Mouse (Mus musculus) limb, embryonic 10.5 days (tissue): Measurements from ENCODE around the gene Sp2. TPM values are rescaled to one million over a fixed set of nuclear protein-coding genes. Genes with fewer than 3 reads are reported as not detected.

ENCODE experiments used
- DNase-seq: peaks from one replicate; pipeline ENCODE4 v3.0.0-alpha.2; 2017; ENCODE audit warnings: low spot score
- H3K27ac ChIP-seq: fragments of 300-500 bp; sonication (generic); 2 replicates; pipeline ENCODE4 v1.5.1; 2016; ENCODE audit warnings: mild to moderate bottlenecking
- H3K27me3 ChIP-seq: fragments of 300-500 bp; sonication (generic); 2 replicates; pipeline ENCODE4 v1.6.1; 2016; ENCODE audit warnings: low read depth, mild to moderate bottlenecking; ENCODE audit not compliant: poor library complexity, severe bottlenecking
- H3K36me3 ChIP-seq: fragments of 300-500 bp; sonication (generic); 2 replicates; pipeline ENCODE4 v1.6.1; 2016; ENCODE audit warnings: mild to moderate bottlenecking, moderate library complexity
- H3K4me1 ChIP-seq: fragments of 300-500 bp; sonication (generic); 2 replicates; pipeline ENCODE4 v1.6.1; 2016
- H3K4me3 ChIP-seq: fragments of 300-500 bp; sonication (generic); 2 replicates; pipeline ENCODE4 v1.5.1; 2016; ENCODE audit warnings: mild to moderate bottlenecking, moderate library complexity
- H3K9me3 ChIP-seq: fragments of 300-500 bp; sonication (generic); replicated peaks from 2 replicates; pipeline ENCODE4 v1.6.1; 2016; ENCODE audit warnings: mild to moderate bottlenecking
- WGBS: fragments of 180-500 bp; shearing (Covaris S2); methylation state at CpG from one replicate; pipeline ENCODE4 v1.1.7; 2016; 5-methylcytosine and 5-hydroxymethylcytosine counted together
- polyA plus RNA-seq: library from polyadenylated mRNA; unstranded; fragments of >200 nt; fragmentation: Nextera tagmentation; extraction: Ambion mirVana; gene quantifications from 2 replicates; pipeline ENCODE4 v1.2.1, GENCODE M21; 2016

The Sp2 gene
- polyA plus RNA-seq, 1 experiment from 2014 or later = 28.1 TPM

DNA sequence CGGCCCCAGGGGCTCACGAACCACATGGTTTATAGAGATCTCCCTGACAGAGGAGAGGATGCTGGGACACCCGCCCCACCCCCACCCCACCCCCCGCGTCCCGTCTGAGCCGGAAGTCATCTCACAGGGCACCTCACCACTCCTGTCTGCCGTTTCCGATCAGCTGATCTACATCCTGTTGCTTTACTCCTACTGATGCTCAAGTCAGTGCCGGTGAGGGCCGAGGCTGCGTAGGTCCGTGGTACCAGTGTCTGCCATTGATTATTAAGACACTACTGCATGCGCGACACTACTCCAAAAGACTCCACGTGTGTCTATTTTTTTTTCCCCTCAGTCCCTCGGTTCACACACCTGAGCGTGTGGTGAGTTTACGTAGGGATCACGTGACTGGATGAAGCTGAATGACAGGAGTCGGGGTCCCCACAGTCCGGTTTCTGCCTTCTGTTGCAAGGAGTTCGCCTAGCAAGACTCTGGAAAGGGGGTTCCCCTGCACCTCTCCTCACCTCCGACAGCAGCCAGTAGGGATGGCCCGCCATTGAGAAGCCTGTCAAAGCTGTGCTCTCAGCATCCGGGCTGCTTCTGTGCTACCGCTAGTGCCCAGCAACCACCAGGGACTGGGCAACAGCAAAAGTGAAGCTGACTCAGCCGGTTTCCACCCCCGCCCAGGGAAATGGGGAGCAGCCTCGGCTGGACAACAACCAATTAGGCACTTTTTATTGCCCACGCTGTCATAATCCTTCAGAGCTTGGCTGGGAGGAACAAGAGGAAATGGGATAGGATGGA is 5.3 kb upstream of the Sp2 start:
- Histone ChIP-seq H3K4me1 (peaks cover 58% of the 10 kb centered on the region), H3K27me3 (peaks cover 35% of the 10 kb centered on the region; the same call in 1 of the 2 replicates), H3K36me3 (no peaks in the 10 kb centered on the region), H3K9me3 (no peaks in the 10 kb centered on the region), H3K27ac (peak overlapping the region; percentile 56), H3K4me3 (peak overlapping the region; percentile 45)
- DNase-seq = peak; percentile 59
- 5% methylated on average over 31 of the region's 31 CpGs for WGBS

DNA sequence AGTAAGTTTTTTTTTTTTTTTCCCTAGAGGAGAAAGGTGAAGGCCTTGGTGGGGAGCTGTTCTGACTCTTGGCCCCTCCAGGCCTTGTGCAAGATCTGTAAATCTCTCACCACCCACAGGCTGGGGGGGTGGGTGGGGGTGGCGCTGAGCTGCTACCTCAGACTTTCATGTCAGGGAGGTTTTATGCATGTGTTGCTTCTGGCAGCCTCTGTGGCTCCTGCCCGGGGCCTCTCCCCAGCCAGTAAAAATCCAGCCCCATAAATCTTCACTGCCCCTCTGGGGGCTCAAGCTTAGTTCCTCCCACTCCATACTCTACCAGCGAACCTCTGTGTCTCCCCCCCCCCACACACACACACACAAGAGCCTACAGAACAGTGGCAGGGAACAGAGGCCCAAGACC is 3.7 kb upstream of the Sp2 start:
- 0% methylated on average over 3 of the region's 3 CpGs for WGBS
- Histone ChIP-seq H3K4me3 (peak overlapping the region; percentile 8; the same call in 1 of the 2 replicates), H3K9me3 (no peaks in the 10 kb centered on the region), H3K36me3 (no peaks in the 10 kb centered on the region), H3K27me3 (peaks cover 37% of the 10 kb centered on the region; the same call in 1 of the 2 replicates), H3K4me1 (peaks cover 56% of the 10 kb centered on the region), H3K27ac (peak overlapping the region; percentile 69)
- peak; percentile 52 for DNase-seq

DNA sequence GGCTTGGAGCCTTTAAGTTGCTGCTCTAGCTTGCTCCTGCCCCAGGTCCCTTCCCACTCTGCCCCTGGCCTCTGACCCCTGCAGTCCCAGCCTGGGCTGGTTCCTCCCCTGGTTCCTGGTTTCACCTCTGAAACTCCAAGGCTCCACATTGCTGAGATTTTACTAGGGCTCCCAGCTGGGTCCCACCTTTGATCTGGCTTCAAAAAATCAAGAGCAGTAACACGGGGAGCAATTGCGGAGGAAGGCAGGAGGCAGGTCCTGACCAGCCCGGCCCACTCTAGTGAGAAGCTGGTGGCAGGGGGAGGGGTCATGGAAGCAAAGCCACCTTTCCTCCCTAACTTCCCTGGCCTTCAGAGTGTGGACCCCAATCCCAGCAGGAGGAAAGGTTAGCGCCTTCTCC is 2.1 kb upstream of the Sp2 start:
- 7% methylated on average over 4 of the region's 4 CpGs for WGBS
- Histone ChIP-seq H3K27me3 (peaks cover 38% of the 10 kb centered on the region; the same call in 1 of the 2 replicates), H3K4me1 (peaks cover 56% of the 10 kb centered on the region), H3K27ac (peak overlapping the region; percentile 69), H3K36me3 (no peaks in the 10 kb centered on the region), H3K9me3 (no peaks in the 10 kb centered on the region), H3K4me3 (peak overlapping the region; percentile 13; the same call in 1 of the 2 replicates)
- DNase-seq = peak; percentile 56

DNA sequence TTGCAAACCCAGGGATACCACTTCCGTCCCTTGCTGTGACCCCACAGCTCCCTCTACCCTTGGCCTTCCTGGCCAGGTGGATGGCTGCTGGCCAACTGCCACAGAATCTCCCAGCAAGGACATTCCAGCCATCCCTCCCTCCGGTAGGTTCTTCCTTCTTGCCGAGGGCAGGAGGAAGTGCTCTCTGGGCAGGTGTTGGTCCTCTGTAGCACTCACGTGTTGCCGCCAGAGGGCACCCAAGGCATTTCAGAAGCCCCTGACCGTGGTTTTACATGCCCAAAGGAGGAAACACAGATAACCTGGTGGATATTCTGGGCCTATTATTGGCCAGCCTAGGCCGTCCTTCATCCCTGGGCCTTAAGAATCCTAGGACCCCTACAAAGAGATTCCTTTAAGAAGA is 404 bp downstream of the Sp2 start:
- 3% methylated on average over 7 of the region's 7 CpGs for WGBS
- Histone ChIP-seq H3K27ac (peak overlapping the region; percentile 10; the same call in 1 of the 2 replicates), H3K9me3 (no peaks in the 10 kb centered on the region), H3K4me1 (peaks cover 52% of the 10 kb centered on the region), H3K36me3 (no peaks in the 10 kb centered on the region), H3K4me3 (peak overlapping the region; percentile 23; the same call in 1 of the 2 replicates), H3K27me3 (peaks cover 33% of the 10 kb centered on the region; the same call in 1 of the 2 replicates)
- peak; percentile 87 for DNase-seq

GRCm38 (mm10) chr11:96981461-96981860 is 1.3 kb downstream of the Sp2 start:
- Histone ChIP-seq H3K4me3 (no peak overlapping the region), H3K27me3 (peaks cover 24% of the 10 kb centered on the region; the same call in 1 of the 2 replicates), H3K36me3 (no peaks in the 10 kb centered on the region), H3K4me1 (peaks cover 47% of the 10 kb centered on the region), H3K9me3 (no peaks in the 10 kb centered on the region), H3K27ac (no peak overlapping the region)
- 73% methylated on average over 15 of the region's 15 CpGs for WGBS
- no peak for DNase-seq

- Histone ChIP-seq H3K4me1 (peaks cover 42% of the 10 kb centered on the region), H3K27me3 (peaks cover 21% of the 10 kb centered on the region; the same call in 1 of the 2 replicates), H3K36me3 (no peaks in the 10 kb centered on the region), H3K4me3 (no peak overlapping the region), H3K9me3 (no peaks in the 10 kb centered on the region), H3K27ac (no peak overlapping the region)
- 81% methylated on average over 5 of the region's 5 CpGs for WGBS
- DNase-seq = no peak
These were observed 2.7 kb downstream of the Sp2 start for GRCm38 (mm10) chr11:96980021-96980420.

- no peak overlapping the region for H3K4me3 ChIP-seq
- H3K27me3 ChIP-seq = peaks cover 15% of the 10 kb centered on the region; the same call in 1 of the 2 replicates
- peaks cover 35% of the 10 kb centered on the region for H3K4me1 ChIP-seq
- WGBS = 88% methylated on average over 7 of the region's 7 CpGs
- DNase-seq = no peak
- no peaks in the 10 kb centered on the region for H3K9me3 ChIP-seq
- H3K36me3 ChIP-seq = no peaks in the 10 kb centered on the region
- no peak overlapping the region for H3K27ac ChIP-seq
These were observed 3.4 kb downstream of the Sp2 start for GRCm38 (mm10) chr11:96979329-96979728.

- WGBS = 32% methylated on average over 17 of the region's 17 CpGs
- peaks cover 9% of the 10 kb centered on the region; the same call in 1 of the 2 replicates for H3K27me3 ChIP-seq
- H3K36me3 ChIP-seq = peaks cover 2% of the 10 kb centered on the region; the same call in 1 of the 2 replicates
- no peak for DNase-seq
- peak overlapping the region; percentile 81 for H3K4me3 ChIP-seq
- peak overlapping the region; percentile 85 for H3K27ac ChIP-seq
- H3K9me3 ChIP-seq = no peaks in the 10 kb centered on the region
- peaks cover 35% of the 10 kb centered on the region for H3K4me1 ChIP-seq
These were observed 4.1 kb downstream of the Sp2 start for GRCm38 (mm10) chr11:96978401-96979246.

DNA sequence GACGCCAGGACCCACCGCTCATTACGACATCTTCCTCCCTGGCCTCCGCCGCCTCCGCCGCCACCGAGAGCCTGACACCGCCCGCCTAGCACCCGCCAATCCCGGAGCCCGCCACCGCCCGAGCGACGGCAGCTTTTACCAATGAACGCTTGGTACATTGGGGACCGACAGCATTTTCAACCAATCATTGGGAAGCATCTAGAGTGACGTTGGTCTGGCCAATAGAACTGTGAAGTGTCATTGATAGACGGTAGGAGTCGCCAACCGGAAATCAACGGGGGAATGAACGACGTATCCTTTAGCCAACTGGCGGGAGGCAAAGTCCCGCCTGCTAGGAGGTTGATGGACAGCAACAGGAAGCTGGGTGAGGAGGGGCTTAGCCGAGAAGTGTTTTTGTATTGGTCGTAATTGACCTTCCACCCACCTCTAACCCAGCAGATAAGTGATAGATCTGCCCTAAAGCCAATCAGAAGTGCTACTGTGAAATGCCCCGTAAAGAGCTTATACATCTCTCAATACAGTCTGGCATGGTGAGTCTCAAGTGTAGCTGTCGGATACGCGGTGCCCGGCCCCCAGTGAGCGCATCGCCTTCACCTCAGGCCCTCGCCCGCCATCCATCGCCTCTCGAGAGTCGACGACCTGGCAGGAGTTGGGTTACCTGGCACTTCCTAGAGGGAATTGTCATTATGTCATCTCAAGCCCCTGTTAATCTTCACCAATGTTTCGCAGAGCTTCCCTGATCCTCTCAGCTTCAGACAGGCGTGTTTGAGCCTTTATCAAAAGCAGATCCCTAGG is 5.0 kb downstream of the Sp2 start:
- Histone ChIP-seq H3K9me3 (no peaks in the 10 kb centered on the region), H3K4me3 (peak overlapping the region; percentile 81), H3K36me3 (peaks cover 5% of the 10 kb centered on the region; the same call in 1 of the 2 replicates), H3K27me3 (peaks cover 9% of the 10 kb centered on the region; the same call in 1 of the 2 replicates), H3K27ac (peak overlapping the region; percentile 99), H3K4me1 (peaks cover 35% of the 10 kb centered on the region)
- under 1% methylated on average over 45 of the region's 45 CpGs for WGBS
- peak; percentile 98 for DNase-seq

GRCm38 (mm10) chr11:96976911-96977591 is 5.7 kb downstream of the Sp2 start:
- WGBS = under 1% methylated on average over 47 of the region's 50 CpGs
- H3K4me3 ChIP-seq = peak overlapping the region; percentile 81
- no peaks in the 10 kb centered on the region for H3K9me3 ChIP-seq
- peak; percentile 91 for DNase-seq
- peaks cover 5% of the 10 kb centered on the region; the same call in 1 of the 2 replicates for H3K36me3 ChIP-seq
- peak overlapping the region; percentile 99 for H3K27ac ChIP-seq
- peaks cover 32% of the 10 kb centered on the region for H3K4me1 ChIP-seq
- peaks cover 6% of the 10 kb centered on the region; the same call in 1 of the 2 replicates for H3K27me3 ChIP-seq

DNA sequence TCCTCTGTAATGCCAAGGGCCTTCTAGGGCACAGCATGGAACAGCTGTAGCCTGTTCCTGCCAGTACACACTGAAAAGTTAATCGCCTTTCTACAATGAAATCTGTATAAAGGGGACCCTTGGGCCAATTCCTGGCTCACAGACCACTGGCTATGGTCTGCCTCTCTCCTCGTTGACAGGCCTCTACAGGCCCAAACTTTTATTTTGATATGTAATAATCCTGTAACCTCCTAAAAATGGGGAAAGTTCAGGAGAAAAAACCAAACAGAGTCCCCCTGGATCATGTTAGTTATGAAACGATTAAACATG is 6.4 kb downstream of the Sp2 start:
- Histone ChIP-seq H3K36me3 (peaks cover 5% of the 10 kb centered on the region; the same call in 1 of the 2 replicates), H3K27me3 (no peaks in the 10 kb centered on the region), H3K9me3 (no peaks in the 10 kb centered on the region), H3K4me1 (peaks cover 28% of the 10 kb centered on the region), H3K4me3 (peak overlapping the region; percentile 81), H3K27ac (peak overlapping the region; percentile 99)
- no peak for DNase-seq
- 59% methylated on average over 3 of the region's 3 CpGs for WGBS
